Mouse (Mus musculus) neural tube, embryonic 11.5 days (tissue): Measurements from ENCODE around the gene Eml1. TPM values are rescaled to one million over a fixed set of nuclear protein-coding genes. Genes with fewer than 3 reads are reported as not detected.

Experiments
- ATAC-seq: fragments of 200-750 bp; cut with Nextera tagmentation; 2 replicates; pipeline ENCODE4 v1.8.0; 2017; ENCODE audit warnings: moderate number of reproducible peaks, mild to moderate bottlenecking, moderate TSS enrichment, moderate library complexity; ENCODE audit not compliant: insufficient read depth, low FRiP score, low TSS enrichment
- DNase-seq: peaks from one replicate; pipeline ENCODE4 v3.0.0-alpha.2; 2015; ENCODE audit warnings: low spot score
- H3K27ac ChIP-seq: fragments of 300-500 bp; sonication (generic); 2 replicates; pipeline ENCODE4 v1.5.1; 2014; ENCODE audit warnings: low read depth, mild to moderate bottlenecking, low read length
- H3K27me3 ChIP-seq: fragments of 300-500 bp; sonication (generic); 2 replicates; pipeline ENCODE4 v1.6.1; 2014; ENCODE audit warnings: mild to moderate bottlenecking, low read length, mixed read lengths; ENCODE audit not compliant: control insufficient read depth, insufficient read depth
- H3K36me3 ChIP-seq: fragments of 300-500 bp; sonication (generic); 2 replicates; pipeline ENCODE4 v1.6.1; 2014; ENCODE audit warnings: mild to moderate bottlenecking, low read length, moderate library complexity, mixed read lengths; ENCODE audit not compliant: control insufficient read depth, insufficient read depth
- H3K4me1 ChIP-seq: fragments of 300-500 bp; sonication (generic); 2 replicates; pipeline ENCODE4 v1.6.1; 2014; ENCODE audit warnings: low read length, mixed read lengths; ENCODE audit not compliant: control insufficient read depth, insufficient read depth
- H3K4me2 ChIP-seq: fragments of 300-500 bp; sonication (generic); 2 replicates; pipeline ENCODE4 v1.6.1; 2014; ENCODE audit warnings: low read depth, mild to moderate bottlenecking, moderate library complexity
- H3K4me3 ChIP-seq: fragments of 300-500 bp; sonication (generic); 2 replicates; pipeline ENCODE4 v1.5.1; 2014; ENCODE audit warnings: low read depth, low read length
- H3K9ac ChIP-seq: fragments of 300-500 bp; sonication (generic); 2 replicates; pipeline ENCODE4 v1.6.1; 2014; ENCODE audit warnings: mild to moderate bottlenecking, low read length
- H3K9me3 ChIP-seq: fragments of 300-500 bp; sonication (generic); 2 replicates; pipeline ENCODE4 v1.6.1; 2016; ENCODE audit warnings: low read length; ENCODE audit not compliant: control insufficient read depth
- WGBS: fragments of 180-500 bp; shearing (Covaris S2); extraction: QIAGEN DNeasy Blood & Tissue Kit; methylation state at CpG from one replicate; pipeline ENCODE4 v1.1.7; 2014; 5-methylcytosine and 5-hydroxymethylcytosine counted together
- polyA plus RNA-seq: library from polyadenylated mRNA; unstranded; fragments of >200 nt; fragmentation: Nextera tagmentation; extraction: Ambion mirVana; gene quantifications from 2 replicates; pipeline ENCODE4 v1.2.1, GENCODE M21; 2014

Gene Eml1
- 138 and 164 TPM in 2 replicates for polyA plus RNA-seq

- H3K27ac ChIP-seq = no peak within 1 kb of the TSS
- H3K4me1 ChIP-seq = peaks cover 14% of the 10 kb centered on the region
- H3K9ac ChIP-seq = no peak within 1 kb of the TSS
- WGBS = 83% methylated on average over 19 of the region's 19 CpGs
- no peak for DNase-seq
- no peaks in the 10 kb centered on the region for H3K36me3 ChIP-seq
- no peak within 1 kb of the TSS for H3K4me3 ChIP-seq
- no peaks in the 10 kb centered on the region for H3K9me3 ChIP-seq
- H3K4me2 ChIP-seq = no peak within 1 kb of the TSS
- H3K27me3 ChIP-seq = no peaks in the 10 kb centered on the region
- ATAC-seq = no peak
These were observed at the start of gene Eml1 for GRCm38 (mm10) chr12:108370596-108371428. TSS of gene Eml1 (plus strand) at chr12:108370957.

DNA sequence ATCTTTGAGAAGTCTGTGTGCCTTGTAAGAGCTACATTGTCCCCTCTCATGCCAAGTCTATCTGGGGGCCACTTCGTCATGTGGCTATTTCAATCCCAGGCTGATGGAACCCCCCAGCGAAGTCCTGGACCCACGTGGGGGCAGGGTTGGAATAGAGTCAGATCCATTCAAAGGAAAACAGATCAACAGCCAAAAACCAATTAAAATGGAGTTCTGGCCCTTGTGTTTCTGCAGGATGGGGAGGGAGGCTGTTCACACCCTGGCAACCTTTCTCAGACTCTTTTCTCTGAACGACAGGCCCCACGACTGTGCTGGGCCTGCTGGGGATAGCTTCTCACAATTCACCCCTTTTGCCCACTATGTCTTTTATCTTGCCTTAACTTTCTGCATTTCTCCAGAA lies 44.4 kb upstream of the Eml1 start:
- Histone ChIP-seq H3K27ac (no peak overlapping the region), H3K4me3 (no peak overlapping the region), H3K9me3 (no peaks in the 10 kb centered on the region), H3K27me3 (peaks cover 28% of the 10 kb centered on the region), H3K4me1 (peaks cover 8% of the 10 kb centered on the region), H3K4me2 (no peak overlapping the region), H3K9ac (no peak overlapping the region), H3K36me3 (no peaks in the 10 kb centered on the region)
- no peak for ATAC-seq
- 54% methylated on average over 5 of the region's 5 CpGs for WGBS
- no peak for DNase-seq

DNA sequence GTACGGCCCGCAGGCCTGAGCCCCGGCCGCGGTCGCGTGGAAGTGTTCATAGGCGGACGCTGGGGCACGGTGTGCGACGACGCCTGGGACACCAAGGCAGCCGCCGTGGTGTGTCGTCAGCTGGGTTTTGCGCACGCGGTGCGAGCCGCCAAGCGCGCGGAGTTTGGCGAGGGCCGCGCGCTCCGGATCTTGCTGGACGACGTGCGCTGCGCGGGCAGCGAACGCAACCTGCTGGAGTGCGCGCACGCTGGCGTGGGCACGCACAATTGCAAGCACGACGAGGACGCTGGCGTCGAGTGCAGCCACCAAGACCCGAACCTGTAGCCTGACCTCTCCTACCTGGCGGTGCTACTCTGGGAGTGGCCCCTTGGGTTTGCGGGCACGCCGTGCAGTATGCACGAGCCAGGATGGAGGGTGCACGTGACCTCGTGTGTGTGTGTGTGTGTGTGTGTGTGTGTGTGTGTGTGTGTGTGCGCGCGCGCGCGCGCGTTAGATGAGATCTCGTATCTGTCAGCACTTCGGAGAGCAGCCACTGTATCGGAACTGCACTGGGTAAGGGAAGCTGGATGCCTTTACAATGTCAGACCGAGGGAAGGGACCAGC lies 42.8 kb upstream of the Eml1 start:
- Histone ChIP-seq H3K36me3 (no peaks in the 10 kb centered on the region), H3K9ac (peak overlapping the region; percentile 50), H3K9me3 (no peaks in the 10 kb centered on the region), H3K27ac (no peak overlapping the region), H3K4me1 (peaks cover 7% of the 10 kb centered on the region), H3K27me3 (peaks cover 28% of the 10 kb centered on the region), H3K4me3 (peak overlapping the region; percentile 31), H3K4me2 (peak overlapping the region; percentile 53)
- DNase-seq = peak; percentile 71
- 3% methylated on average over 66 of the region's 66 CpGs for WGBS
- ATAC-seq = peak; percentile 45

DNA sequence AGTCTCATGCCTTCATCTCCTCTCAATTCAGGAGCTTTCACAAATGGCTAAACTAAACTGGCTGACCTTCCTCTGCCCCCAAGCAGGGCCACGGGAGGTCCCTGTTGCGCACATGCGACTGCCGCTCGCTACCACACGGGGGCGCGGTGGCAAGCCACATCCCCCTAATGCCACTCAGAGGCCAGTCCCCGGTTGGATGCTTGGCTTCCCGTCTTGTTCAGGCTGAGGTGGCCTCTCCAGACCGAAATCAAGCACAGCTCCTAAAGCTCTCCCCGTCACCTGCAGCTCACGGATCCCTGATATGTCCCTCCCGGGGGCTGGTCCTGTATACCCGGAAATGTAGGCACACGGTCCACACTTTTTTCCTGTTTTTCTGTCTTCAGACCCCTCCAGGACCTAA lies 37.7 kb upstream of the Eml1 start:
- H3K4me1 ChIP-seq = peaks cover 14% of the 10 kb centered on the region
- H3K27ac ChIP-seq = peak overlapping the region; percentile 29; the same call in 1 of the 2 replicates
- H3K27me3 ChIP-seq = peaks cover 14% of the 10 kb centered on the region

GRCm38 (mm10) chr12:108333481-108333882 lies 37.3 kb upstream of the Eml1 start:
- WGBS = 3% methylated on average over 22 of the region's 22 CpGs
- H3K9ac ChIP-seq = no peak overlapping the region; the same call in 1 of the 2 replicates
- peak overlapping the region; percentile 80 for H3K4me2 ChIP-seq
- no peak for DNase-seq
- no peaks in the 10 kb centered on the region for H3K36me3 ChIP-seq
- H3K27ac ChIP-seq = peak overlapping the region; percentile 29; the same call in 1 of the 2 replicates
- peaks cover 10% of the 10 kb centered on the region for H3K27me3 ChIP-seq
- peak overlapping the region; percentile 34 for H3K4me3 ChIP-seq
- peak; percentile 16 for ATAC-seq
- peaks cover 12% of the 10 kb centered on the region; the same call in 1 of the 2 replicates for H3K4me1 ChIP-seq
- no peaks in the 10 kb centered on the region for H3K9me3 ChIP-seq

More for the DNA sequence above, 37.7 kb upstream of the Eml1 start:
- Histone ChIP-seq H3K4me2 (peak overlapping the region; percentile 80), H3K4me3 (peak overlapping the region; percentile 34), H3K9me3 (no peaks in the 10 kb centered on the region), H3K36me3 (no peaks in the 10 kb centered on the region), H3K9ac (no peak overlapping the region)
- peak; percentile 42 for ATAC-seq
- peak; percentile 88 for DNase-seq
- WGBS = under 1% methylated on average over 16 of the region's 16 CpGs

- ATAC-seq = peak; percentile 88
- under 1% methylated on average over 47 of the region's 56 CpGs for WGBS
- peaks cover 5% of the 10 kb centered on the region for H3K27me3 ChIP-seq
- no peaks in the 10 kb centered on the region for H3K9me3 ChIP-seq
- peaks cover 12% of the 10 kb centered on the region; the same call in 1 of the 2 replicates for H3K4me1 ChIP-seq
- peak within 1 kb of the TSS; percentile 2 for H3K9ac ChIP-seq
- peak within 1 kb of the TSS; percentile 45 for H3K4me3 ChIP-seq
- H3K4me2 ChIP-seq = peak within 1 kb of the TSS; percentile 80
- no peaks in the 10 kb centered on the region for H3K36me3 ChIP-seq
- peak within 1 kb of the TSS; percentile 29; the same call in 1 of the 2 replicates for H3K27ac ChIP-seq
- DNase-seq = peak; percentile 100
These were observed 36.8 kb upstream of the Eml1 start, which contains the start of gene Cyp46a1 for GRCm38 (mm10) chr12:108333895-108334445. TSS of gene Cyp46a1 (plus strand) at chr12:108334381.

- peak overlapping the region; percentile 45 for H3K4me3 ChIP-seq
- no peak for DNase-seq
- WGBS = 3% methylated on average over 32 of the region's 32 CpGs
- H3K9me3 ChIP-seq = no peaks in the 10 kb centered on the region
- peaks cover 12% of the 10 kb centered on the region; the same call in 1 of the 2 replicates for H3K4me1 ChIP-seq
- H3K36me3 ChIP-seq = no peaks in the 10 kb centered on the region
- 0 out of 2 replicates have a peak, but pooled peaks cover 2% of the 10 kb centered on the region for H3K27me3 ChIP-seq
- peak overlapping the region; percentile 80 for H3K4me2 ChIP-seq
- no peak overlapping the region for H3K27ac ChIP-seq
- H3K9ac ChIP-seq = peak overlapping the region; percentile 2; the same call in 1 of the 2 replicates
- peak; percentile 43; the same call in 1 of the 2 replicates for ATAC-seq
These were observed 36.2 kb upstream of the Eml1 start for GRCm38 (mm10) chr12:108334529-108334928.

DNA sequence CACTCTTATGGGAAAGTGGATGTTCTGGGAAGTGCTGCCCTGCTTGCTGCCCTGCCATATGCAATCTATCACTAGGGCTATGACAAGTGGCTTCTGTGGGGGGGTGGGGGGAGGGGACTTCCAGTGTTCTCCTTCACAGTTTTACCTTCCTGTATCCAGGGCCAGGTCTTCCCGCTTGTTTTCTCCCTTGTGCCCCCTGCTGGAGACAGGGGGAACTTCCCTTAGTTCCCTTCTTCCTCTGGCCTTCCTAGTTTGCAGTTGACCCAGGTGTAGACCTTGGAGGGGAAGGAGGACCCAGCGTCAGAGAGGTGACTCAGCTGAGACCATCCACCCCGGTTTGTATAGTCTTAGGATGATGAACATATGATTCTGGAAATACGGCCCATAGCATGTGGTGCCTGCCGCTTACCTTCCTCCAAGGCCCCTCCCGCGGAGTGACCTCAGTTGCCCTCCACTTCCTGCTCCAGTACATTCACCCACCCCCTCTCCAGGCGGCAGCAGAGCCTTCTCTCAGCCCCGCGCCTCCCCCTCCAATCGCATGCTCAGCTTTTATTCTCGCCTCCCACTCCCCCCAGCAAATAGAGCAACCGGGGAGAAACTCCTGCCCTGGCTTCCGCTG lies 32.1 kb upstream of the Eml1 start:
- ATAC-seq = no peak
- H3K4me2 ChIP-seq = no peak overlapping the region
- H3K36me3 ChIP-seq = no peaks in the 10 kb centered on the region
- H3K27me3 ChIP-seq = no peaks in the 10 kb centered on the region
- no peak overlapping the region for H3K9ac ChIP-seq
- H3K27ac ChIP-seq = no peak overlapping the region
- peak; percentile 63 for DNase-seq
- no peaks in the 10 kb centered on the region for H3K9me3 ChIP-seq
- no peak overlapping the region for H3K4me3 ChIP-seq
- WGBS = 22% methylated on average over 14 of the region's 14 CpGs
- 0 out of 2 replicates have a peak, but pooled peaks cover 7% of the 10 kb centered on the region for H3K4me1 ChIP-seq
